Mouse (Mus musculus) embryonic facial prominence, embryonic 15.5 days (tissue): ENCODE data around the gene Tiam1. TPM values are rescaled to one million over a fixed set of nuclear protein-coding genes. Genes with fewer than 3 reads are reported as not detected.
A peak's percentile ranks its signal among the peaks of the same experiment; 100 is the strongest.

Experiments
- ATAC-seq: fragments of 200-750 bp; cut with Nextera tagmentation; 2 replicates; pipeline ENCODE4 v1.8.0; 2017; ENCODE audit warnings: low read depth, moderate TSS enrichment; ENCODE audit not compliant: insufficient number of reproducible peaks, low FRiP score, low TSS enrichment
- H3K27ac ChIP-seq: fragments of 300-500 bp; sonication (generic); replicated peaks from 2 replicates; pipeline ENCODE4 v1.5.1; 2015; ENCODE audit warnings: mild to moderate bottlenecking, inconsistent platforms
- H3K27me3 ChIP-seq: fragments of 300-500 bp; sonication (generic); 2 replicates; pipeline ENCODE4 v1.6.1; 2015; ENCODE audit warnings: inconsistent platforms
- H3K36me3 ChIP-seq: fragments of 300-500 bp; sonication (generic); 2 replicates; pipeline ENCODE4 v1.6.1; 2015; ENCODE audit warnings: mild to moderate bottlenecking, inconsistent platforms
- H3K4me1 ChIP-seq: fragments of 300-500 bp; sonication (generic); 2 replicates; pipeline ENCODE4 v1.6.1; 2015; ENCODE audit warnings: inconsistent platforms
- H3K4me2 ChIP-seq: fragments of 300-500 bp; sonication (generic); replicated peaks from 2 replicates; pipeline ENCODE4 v1.6.1; 2015; ENCODE audit warnings: mild to moderate bottlenecking, inconsistent platforms
- H3K4me3 ChIP-seq: fragments of 300-500 bp; sonication (generic); replicated peaks from 2 replicates; pipeline ENCODE4 v1.5.1; 2015; ENCODE audit warnings: mild to moderate bottlenecking, inconsistent platforms
- H3K9ac ChIP-seq: fragments of 300-500 bp; sonication (generic); 2 replicates; pipeline ENCODE4 v1.6.1; 2015; ENCODE audit warnings: inconsistent platforms
- H3K9me3 ChIP-seq: fragments of 300-500 bp; sonication (generic); replicated peaks from 2 replicates; pipeline ENCODE4 v1.6.1; 2016; ENCODE audit warnings: inconsistent platforms
- WGBS: fragments of 180-500 bp; shearing (Covaris S2); methylation state at CpG from one replicate; pipeline ENCODE4 v1.1.7; 2015; 5-methylcytosine and 5-hydroxymethylcytosine counted together
- polyA plus RNA-seq: library from polyadenylated mRNA; unstranded; fragments of >200 nt; fragmentation: Nextera tagmentation; extraction: Ambion mirVana; gene quantifications from 2 replicates; pipeline ENCODE4 v1.2.1, GENCODE M21; 2015

Gene Tiam1
- polyA plus RNA-seq, 1 experiment from 2014 or later, result 45.3 TPM

DNA sequence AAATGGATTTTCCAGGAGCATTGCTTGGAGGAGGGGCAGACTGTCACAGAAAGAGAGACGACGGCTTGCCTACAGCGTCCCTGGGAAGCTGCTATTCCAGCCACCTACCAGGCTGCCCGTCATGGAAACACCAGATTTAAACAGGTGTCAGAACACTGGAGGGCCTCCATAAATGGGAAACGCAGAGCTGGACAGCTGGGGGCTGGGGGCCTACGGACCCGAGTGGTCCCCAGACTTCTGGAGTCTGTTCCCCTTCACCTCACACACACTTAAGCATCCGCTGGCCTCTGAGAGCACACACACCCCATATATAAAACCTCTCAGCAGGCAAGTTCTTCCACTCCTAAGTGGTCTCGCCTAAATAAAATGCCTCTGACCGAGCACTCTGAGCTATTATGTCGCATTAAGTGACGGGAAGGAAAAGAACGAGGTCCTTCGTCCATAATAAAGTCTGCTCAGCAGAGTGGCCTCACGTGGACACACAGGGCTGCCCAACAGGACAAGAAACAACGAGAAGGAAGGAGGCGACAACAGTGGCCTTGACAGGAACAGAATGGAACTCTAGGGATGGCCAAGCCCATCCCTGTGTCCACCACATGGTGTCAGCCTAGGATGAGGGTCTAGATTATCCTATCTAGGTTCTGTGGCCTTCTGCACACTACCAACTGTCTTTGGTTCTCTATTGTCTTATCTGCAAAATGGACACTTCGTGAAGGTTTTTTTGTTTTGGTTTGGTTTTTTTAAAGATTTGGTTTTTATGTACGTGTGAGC is 14.6 kb downstream of the Tiam1 start:
- ATAC-seq, result peak; percentile 40; the same call in 1 of the 2 replicates

GRCm38 (mm10) chr16:90128361-90128760 is 15.2 kb downstream of the Tiam1 start:
- no peak overlapping the region for H3K4me2 ChIP-seq

More for the DNA sequence above, 14.6 kb downstream of the Tiam1 start:
- H3K9ac ChIP-seq, result no peak overlapping the region
- H3K4me1 ChIP-seq, result peaks cover 21% of the 10 kb centered on the region
- 64% methylated on average over 19 of the region's 19 CpGs for WGBS
- H3K27me3 ChIP-seq, result no peaks in the 10 kb centered on the region
- no peaks in the 10 kb centered on the region for H3K36me3 ChIP-seq
- H3K4me2 ChIP-seq, result no peak overlapping the region
- no peaks in the 10 kb centered on the region for H3K9me3 ChIP-seq
- no peak overlapping the region for H3K27ac ChIP-seq
- H3K4me3 ChIP-seq, result no peak overlapping the region

GRCm38 (mm10) chr16:90125318-90126314 is 18.0 kb downstream of the Tiam1 start:
- WGBS, result 45% methylated on average over 21 of the region's 21 CpGs
- H3K4me2 ChIP-seq, result no peak overlapping the region
- no peaks in the 10 kb centered on the region for H3K9me3 ChIP-seq
- no peak overlapping the region for H3K4me3 ChIP-seq
- H3K4me1 ChIP-seq, result peaks cover 30% of the 10 kb centered on the region
- H3K36me3 ChIP-seq, result no peaks in the 10 kb centered on the region
- ATAC-seq, result no peak
- no peak overlapping the region for H3K9ac ChIP-seq
- no peaks in the 10 kb centered on the region for H3K27me3 ChIP-seq
- no peak overlapping the region for H3K27ac ChIP-seq

More at GRCm38 (mm10) chr16:90128361-90128760, 15.2 kb downstream of the Tiam1 start:
- Histone ChIP-seq H3K27me3 (no peaks in the 10 kb centered on the region), H3K4me1 (peaks cover 21% of the 10 kb centered on the region), H3K9ac (no peak overlapping the region), H3K9me3 (no peaks in the 10 kb centered on the region), H3K4me3 (no peak overlapping the region), H3K36me3 (no peaks in the 10 kb centered on the region), H3K27ac (no peak overlapping the region)
- 66% methylated on average over 8 of the region's 8 CpGs for WGBS
- ATAC-seq, result no peak

GRCm38 (mm10) chr16:90123091-90123490 is 20.5 kb downstream of the Tiam1 start:
- 69% methylated on average over 6 of the region's 6 CpGs for WGBS
- Histone ChIP-seq H3K4me3 (no peak overlapping the region), H3K9me3 (no peaks in the 10 kb centered on the region), H3K27me3 (no peaks in the 10 kb centered on the region), H3K4me1 (peaks cover 23% of the 10 kb centered on the region), H3K36me3 (no peaks in the 10 kb centered on the region), H3K27ac (no peak overlapping the region; the same call in 1 of the 2 replicates), H3K4me2 (no peak overlapping the region), H3K9ac (no peak overlapping the region)
- no peak for ATAC-seq

DNA sequence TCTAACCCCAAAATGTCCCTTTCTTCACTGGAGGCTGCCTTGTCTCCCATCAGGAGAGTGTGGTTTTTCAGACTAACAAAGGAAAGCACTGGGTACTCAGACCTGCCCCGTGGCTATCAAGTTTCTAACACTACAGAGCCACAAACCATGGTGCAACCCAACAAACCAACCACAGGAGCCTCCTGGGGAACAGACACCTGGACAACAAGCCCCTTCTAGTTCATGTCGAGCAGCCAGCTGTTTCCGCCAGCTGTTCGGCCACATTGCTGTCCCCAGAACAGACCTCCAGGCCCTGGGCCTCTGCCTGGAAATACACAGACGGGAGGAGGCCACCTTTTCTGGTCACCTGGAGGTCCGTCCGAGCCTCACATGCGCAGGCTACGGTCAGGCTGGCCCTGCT is 21.1 kb downstream of the Tiam1 start:
- H3K4me2 ChIP-seq, result no peak overlapping the region
- H3K27ac ChIP-seq, result no peak overlapping the region
- H3K4me1 ChIP-seq, result peaks cover 23% of the 10 kb centered on the region
- no peaks in the 10 kb centered on the region for H3K27me3 ChIP-seq
- H3K9ac ChIP-seq, result no peak overlapping the region
- H3K4me3 ChIP-seq, result no peak overlapping the region
- no peak for ATAC-seq
- no peaks in the 10 kb centered on the region for H3K36me3 ChIP-seq
- no peaks in the 10 kb centered on the region for H3K9me3 ChIP-seq
- WGBS, result 74% methylated on average over 9 of the region's 9 CpGs

- peaks cover 23% of the 10 kb centered on the region for H3K4me1 ChIP-seq
- no peak overlapping the region for H3K27ac ChIP-seq
- no peak for ATAC-seq
- no peak overlapping the region for H3K4me2 ChIP-seq
- H3K36me3 ChIP-seq, result no peaks in the 10 kb centered on the region
- no peak overlapping the region for H3K9ac ChIP-seq
- H3K4me3 ChIP-seq, result no peak overlapping the region
- H3K9me3 ChIP-seq, result no peaks in the 10 kb centered on the region
- 90% methylated on average over 13 of the region's 13 CpGs for WGBS
- no peaks in the 10 kb centered on the region for H3K27me3 ChIP-seq
Observed at GRCm38 (mm10) chr16:90121799-90122198, 21.8 kb downstream of the Tiam1 start.

DNA sequence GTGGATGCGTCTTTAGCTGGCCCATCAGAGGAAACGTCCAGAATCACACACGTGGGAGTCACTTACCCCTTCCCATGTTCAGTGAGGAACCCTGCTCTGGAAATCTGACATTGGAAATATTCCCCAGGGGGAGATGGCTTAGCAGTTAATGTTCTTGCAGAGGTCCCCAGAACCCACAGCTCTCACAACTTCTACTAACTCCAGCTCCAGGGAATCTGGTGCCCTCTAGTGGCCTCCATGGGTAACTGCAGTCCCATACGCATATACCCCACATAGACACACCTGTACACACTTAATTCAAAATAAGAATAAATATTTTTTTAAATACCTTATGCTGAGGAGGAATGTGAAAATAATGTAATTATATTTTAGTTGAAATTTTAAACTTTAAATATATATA is 23.6 kb downstream of the Tiam1 start:
- ATAC-seq, result no peak
- H3K27ac ChIP-seq, result no peak overlapping the region
- WGBS, result 96% methylated on average over 4 of the region's 4 CpGs

DNA sequence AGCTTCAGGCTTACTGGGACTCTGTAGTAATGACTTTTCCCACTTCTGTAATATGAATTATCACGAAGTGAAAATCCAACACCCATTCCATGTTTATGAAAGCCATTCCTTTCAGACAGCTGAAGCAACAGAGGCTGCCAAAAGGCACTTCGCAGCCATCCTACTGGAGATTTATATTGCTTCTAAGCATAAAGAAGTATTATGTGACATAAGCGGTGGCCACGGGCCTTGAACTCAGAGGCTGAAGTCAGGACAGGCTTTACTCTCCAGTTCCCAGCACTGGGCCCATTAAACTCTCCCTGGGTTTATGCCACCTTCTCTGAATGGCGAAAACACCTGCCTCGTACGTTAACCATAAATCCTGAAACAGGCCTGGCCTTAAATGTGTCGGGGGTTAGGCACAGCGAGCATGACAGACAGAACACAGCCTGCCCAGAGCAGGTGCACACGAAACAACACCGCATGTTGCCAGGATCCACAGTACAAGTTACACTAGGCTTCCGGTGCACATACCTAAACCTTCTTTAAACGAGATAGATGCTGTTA is 26.9 kb downstream of the Tiam1 start:
- Histone ChIP-seq H3K27me3 (no peaks in the 10 kb centered on the region), H3K27ac (no peak overlapping the region), H3K36me3 (no peaks in the 10 kb centered on the region), H3K4me1 (0 out of 2 replicates have a peak, but pooled peaks cover 4% of the 10 kb centered on the region), H3K4me3 (no peak overlapping the region), H3K4me2 (no peak overlapping the region), H3K9ac (no peak overlapping the region), H3K9me3 (no peaks in the 10 kb centered on the region)
- ATAC-seq, result no peak
- WGBS, result 83% methylated on average over 13 of the region's 13 CpGs

More for the DNA sequence above, 23.6 kb downstream of the Tiam1 start:
- H3K36me3 ChIP-seq, result no peaks in the 10 kb centered on the region
- peaks cover 15% of the 10 kb centered on the region for H3K4me1 ChIP-seq
- no peak overlapping the region for H3K9ac ChIP-seq
- no peak overlapping the region for H3K4me3 ChIP-seq
- H3K27me3 ChIP-seq, result no peaks in the 10 kb centered on the region
- no peaks in the 10 kb centered on the region for H3K9me3 ChIP-seq
- no peak overlapping the region for H3K4me2 ChIP-seq

- ATAC-seq, result no peak
Observed at GRCm38 (mm10) chr16:90112577-90113155, 30.9 kb downstream of the Tiam1 start.

DNA sequence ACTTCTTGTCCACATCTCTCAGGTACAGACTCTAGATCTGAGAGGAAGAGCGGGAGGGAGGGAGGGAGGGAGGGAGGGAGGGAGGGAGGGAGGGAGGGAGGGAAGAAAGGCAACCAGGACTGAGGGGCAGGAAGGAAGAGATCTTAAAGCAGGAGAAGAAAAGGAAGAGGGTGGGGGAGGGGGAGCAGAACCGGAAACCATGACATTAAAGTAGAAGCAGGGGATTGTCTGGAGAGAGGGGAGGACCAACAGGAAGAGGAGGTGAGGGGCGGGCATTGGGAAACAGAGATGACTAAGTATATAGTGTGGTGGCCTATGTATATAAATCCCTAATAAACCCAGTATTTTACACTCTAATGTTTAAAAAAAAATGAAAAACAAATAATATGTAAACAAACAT is 34.1 kb downstream of the Tiam1 start:
- Histone ChIP-seq H3K27ac (no peak overlapping the region), H3K9me3 (no peaks in the 10 kb centered on the region), H3K9ac (no peak overlapping the region), H3K27me3 (no peaks in the 10 kb centered on the region), H3K4me1 (0 out of 2 replicates have a peak, but pooled peaks cover 11% of the 10 kb centered on the region), H3K4me3 (no peak overlapping the region), H3K4me2 (no peak overlapping the region), H3K36me3 (no peaks in the 10 kb centered on the region)
- WGBS, result 64% methylated on average over 3 of the region's 3 CpGs
- ATAC-seq, result no peak

More at GRCm38 (mm10) chr16:90112577-90113155, 30.9 kb downstream of the Tiam1 start:
- 84% methylated on average over 11 of the region's 11 CpGs for WGBS
- Histone ChIP-seq H3K36me3 (no peaks in the 10 kb centered on the region), H3K27ac (no peak overlapping the region), H3K9ac (no peak overlapping the region), H3K9me3 (no peaks in the 10 kb centered on the region), H3K4me1 (0 out of 2 replicates have a peak, but pooled peaks cover 4% of the 10 kb centered on the region), H3K4me3 (no peak overlapping the region), H3K4me2 (no peak overlapping the region), H3K27me3 (no peaks in the 10 kb centered on the region)
